Mouse (Mus musculus): ENCODE data around the gene 4933427D14Rik.

- no peak for TF ChIP-seq CTCF (IDR thresholded peaks at IDR 0.05)
- no peak for TF ChIP-seq EP300 (IDR thresholded peaks at IDR 0.05)
Measured at GRCm38 (mm10) chr11:72123531-72123930, 83.7 kb downstream of the 4933427D14Rik start.
